Comparison of ENCODE assay signal across 8 mouse cellular contexts in genomic region chr11:102294887-102295597, GRCm38 (mm10). TPM values are rescaled to one million over a fixed set of nuclear protein-coding genes. Genes with fewer than 3 reads are reported as not detected.
A peak's percentile ranks its signal among the peaks of the same experiment; 100 is the strongest.
DNase-seq lines count a peak whose midpoint lies in the region; ATAC-seq lines count a peak whose summit lies in the region.

No protein-coding gene starts in this region.

- H3K27me3 ChIP-seq in forebrain, embryonic 14.5 days (replicated peaks; ENCODE audit: control insufficient read depth, insufficient read depth, low read length) = no peaks in the 10 kb centered on the region
- no peaks in the 10 kb centered on the region for H3K27me3 ChIP-seq in stomach, embryonic 15.5 days (replicated peaks)

- DNase-seq in frontal cortex, postnatal 36 days (ENCODE audit: low spot score in 2 of 2) = peak; percentile 43 to 50
- no peak for DNase-seq in frontal cortex, adult 2 months (ENCODE audit: extremely low spot score in 1 of 2, low spot score in 1 of 2)
- DNase-seq in MN1 (ENCODE audit: low spot score) = peak; percentile 57
- peak; percentile 37 for DNase-seq in forebrain, embryonic 14.5 days (ENCODE audit: low spot score)
- peak; percentile 22 for DNase-seq in left cerebral cortex, postnatal 4 days
- no peak for DNase-seq in ovary, postnatal 14 days (ENCODE audit: low spot score)

- WGBS in forebrain, embryonic 14.5 days = 57% methylated on average over 12 of the region's 12 CpGs
- WGBS in stomach, embryonic 15.5 days = 61% methylated on average over 12 of the region's 12 CpGs

- peak overlapping the region; percentile 89 for H3K4me3 ChIP-seq in forebrain, embryonic 14.5 days (ENCODE audit: low read depth, low read length)
- peak overlapping the region; percentile 80 for H3K4me3 ChIP-seq in stomach, embryonic 15.5 days (replicated peaks)

- intact Hi-C loops in left cerebral cortex, postnatal 4 days (cut with DNase I) = loop anchor here (5.0 kb wide), 2 partner anchors 117 to 137 kb away; partner anchors contain the start of gene Grn

- ATAC-seq in forebrain, embryonic 14.5 days = no peak
- peak; percentile 33 for ATAC-seq in megakaryocyte progenitor cell, adult 5-6 weeks (replicated peaks; ENCODE audit: poor library complexity)
- no peak for ATAC-seq in stomach, embryonic 15.5 days (ENCODE audit: insufficient read depth, low FRiP score, low read depth)

- peak overlapping the region; percentile 99 for H3K27ac ChIP-seq in forebrain, embryonic 14.5 days (ENCODE audit: low read depth, low read length)
- H3K27ac ChIP-seq in stomach, embryonic 15.5 days = peak overlapping the region; percentile 100

- H3K9ac ChIP-seq in forebrain, embryonic 14.5 days (ENCODE audit: low read length) = peak overlapping the region; percentile 96
- H3K9ac ChIP-seq in stomach, embryonic 15.5 days = peak overlapping the region; percentile 76

- H3K9me3 ChIP-seq in forebrain, embryonic 14.5 days (replicated peaks; ENCODE audit: control insufficient read depth, low read length) = no peaks in the 10 kb centered on the region
- H3K9me3 ChIP-seq in stomach, embryonic 15.5 days = no peaks in the 10 kb centered on the region

- H3K4me1 ChIP-seq in forebrain, embryonic 14.5 days (ENCODE audit: control insufficient read depth, insufficient read depth, low read length) = peaks cover 8% of the 10 kb centered on the region
- H3K4me1 ChIP-seq in stomach, embryonic 15.5 days = peaks cover 15% of the 10 kb centered on the region; the same call in 1 of the 2 replicates

- H3K4me2 ChIP-seq in forebrain, embryonic 14.5 days (ENCODE audit: low read length) = peak overlapping the region; percentile 94
- H3K4me2 ChIP-seq in stomach, embryonic 15.5 days = peak overlapping the region; percentile 87

- peaks cover 39% of the 10 kb centered on the region for H3K36me3 ChIP-seq in forebrain, embryonic 14.5 days (ENCODE audit: control insufficient read depth, insufficient read depth, low read length)
- H3K36me3 ChIP-seq in stomach, embryonic 15.5 days = peaks cover 27% of the 10 kb centered on the region

RNA-seq across cellular contexts. Expression of gene Atxn7l3, which starts 1.4 kb away (rescaled TPM):
- 142 and 147 TPM in 2 replicates for polyA plus RNA-seq in frontal cortex, adult 2 months (2012; rRNA removed)
- polyA plus RNA-seq in forebrain, embryonic 14.5 days (2014; fragmentation: Nextera tagmentation; extraction: Ambion mirVana) = 25.2 and 28.7 TPM in 2 replicates
- total RNA-seq in left cerebral cortex, postnatal 4 days (2021) = 100 to 1,000 TPM; 183 to 189 TPM
- 19.0 and 19.1 TPM in 2 replicates for total RNA-seq in megakaryocyte progenitor cell, adult 5-6 weeks (2015)
- 19.5 and 25.6 TPM in 2 replicates for total RNA-seq in megakaryocyte progenitor cell, adult 5-6 weeks (2017)
- 14.5 and 14.8 TPM in 2 replicates for polyA plus RNA-seq in stomach, embryonic 15.5 days (2015; fragmentation: Nextera tagmentation; extraction: Ambion mirVana)

RNA-seq across cellular contexts. Expression of gene Tmub2, which starts 10.3 kb away (rescaled TPM):
- 82.5 and 85.4 TPM in 2 replicates for polyA plus RNA-seq in frontal cortex, adult 2 months (2012; rRNA removed)
- 74.4 and 75.3 TPM in 2 replicates for polyA plus RNA-seq in forebrain, embryonic 14.5 days (2014; fragmentation: Nextera tagmentation; extraction: Ambion mirVana)
- 10 to 100 TPM; 53.6 to 56.1 TPM for total RNA-seq in left cerebral cortex, postnatal 4 days (2021)
- total RNA-seq in megakaryocyte progenitor cell, adult 5-6 weeks (2015) = 15.3 and 16.3 TPM in 2 replicates
- 21.4 and 24.8 TPM in 2 replicates for total RNA-seq in megakaryocyte progenitor cell, adult 5-6 weeks (2017)
- polyA plus RNA-seq in stomach, embryonic 15.5 days (2015; fragmentation: Nextera tagmentation; extraction: Ambion mirVana) = 47.8 and 51.9 TPM in 2 replicates

RNA-seq across cellular contexts. Expression of gene Ubtf, which starts 24.5 kb away (rescaled TPM):
- 96.7 and 99.3 TPM in 2 replicates for polyA plus RNA-seq in frontal cortex, adult 2 months (2012; rRNA removed)
- 74.5 and 91.0 TPM in 2 replicates for polyA plus RNA-seq in forebrain, embryonic 14.5 days (2014; fragmentation: Nextera tagmentation; extraction: Ambion mirVana)
- 100 to 1,000 TPM; 113 to 115 TPM for total RNA-seq in left cerebral cortex, postnatal 4 days (2021)
- total RNA-seq in megakaryocyte progenitor cell, adult 5-6 weeks (2015) = 31.7 and 34.1 TPM in 2 replicates
- 131 and 155 TPM in 2 replicates for total RNA-seq in megakaryocyte progenitor cell, adult 5-6 weeks (2017)
- 82.7 and 83.0 TPM in 2 replicates for polyA plus RNA-seq in stomach, embryonic 15.5 days (2015; fragmentation: Nextera tagmentation; extraction: Ambion mirVana)

RNA-seq across cellular contexts. Expression of gene Asb16, which starts 26.5 kb away (rescaled TPM):
- polyA plus RNA-seq in frontal cortex, adult 2 months (2012; rRNA removed) = 2.3 and 2.7 TPM in 2 replicates
- polyA plus RNA-seq in forebrain, embryonic 14.5 days (2014; fragmentation: Nextera tagmentation; extraction: Ambion mirVana) = not detected in 2 replicates
- total RNA-seq in left cerebral cortex, postnatal 4 days (2021) = under 1 TPM; 0.91 to 0.98 TPM
- 1.5 and 2.0 TPM in 2 replicates for total RNA-seq in megakaryocyte progenitor cell, adult 5-6 weeks (2015)
- 0.54 and 0.58 TPM in 2 replicates for total RNA-seq in megakaryocyte progenitor cell, adult 5-6 weeks (2017)
- 0.09 TPM in 1 of 2 replicates, not detected in the other for polyA plus RNA-seq in stomach, embryonic 15.5 days (2015; fragmentation: Nextera tagmentation; extraction: Ambion mirVana)

RNA-seq across cellular contexts. Expression of gene BC030867, which starts 46.4 kb away (rescaled TPM):
- polyA plus RNA-seq in frontal cortex, adult 2 months (2012; rRNA removed) = 1.2 and 1.9 TPM in 2 replicates
- 6.1 and 6.3 TPM in 2 replicates for polyA plus RNA-seq in forebrain, embryonic 14.5 days (2014; fragmentation: Nextera tagmentation; extraction: Ambion mirVana)
- total RNA-seq in left cerebral cortex, postnatal 4 days (2021) = 1 to 10 TPM; 1.4 to 1.6 TPM
- total RNA-seq in megakaryocyte progenitor cell, adult 5-6 weeks (2015) = 20.7 and 21.1 TPM in 2 replicates
- total RNA-seq in megakaryocyte progenitor cell, adult 5-6 weeks (2017) = 5.9 and 6.7 TPM in 2 replicates
- polyA plus RNA-seq in stomach, embryonic 15.5 days (2015; fragmentation: Nextera tagmentation; extraction: Ambion mirVana) = 11.4 and 11.7 TPM in 2 replicates

Comparison
In these comparisons a context has a peak if more than half of its experiments do, and no peak if none do; other contexts are left out.
1. DNase-seq: peak in frontal cortex, postnatal 36 days (2 of 2), MN1 (single experiment), forebrain, embryonic 14.5 days (single experiment) and left cerebral cortex, postnatal 4 days (single experiment); none in frontal cortex, adult 2 months (0 of 2) and ovary, postnatal 14 days (single experiment).